Mouse (Mus musculus) ES-E14 (cell line): Measurements from ENCODE around the gene Tnfrsf1a.
"Not testable (repeated sequence)": the region's sequence is repeated elsewhere in the genome, so short reads cannot be mapped to it uniquely, and the experiment has no call there.

Source experiments
- CHD2 ChIP-seq: IDR thresholded peaks from 2 replicates; pipeline ENCODE4 v1.6.1; 2014; ENCODE audit warnings: mild to moderate bottlenecking, low read depth, low read length, inconsistent platforms
- HCFC1 ChIP-seq: IDR thresholded peaks from 2 replicates; pipeline ENCODE4 v1.6.1; 2012; ENCODE audit warnings: low read length, inconsistent platforms, borderline replicate concordance; ENCODE audit not compliant: insufficient read depth
- MAFK ChIP-seq: IDR thresholded peaks from 2 replicates; pipeline ENCODE4 v1.6.1; 2014; ENCODE audit warnings: mild to moderate bottlenecking, low read depth, low read length, inconsistent platforms; ENCODE audit not compliant: insufficient read depth
- ZC3H11A ChIP-seq: IDR thresholded peaks from 2 replicates; pipeline ENCODE4 v1.6.1; 2012; ENCODE audit warnings: low read depth, mild to moderate bottlenecking, inconsistent platforms, low read length, borderline replicate concordance
- ZNF384 ChIP-seq: IDR thresholded peaks from 2 replicates; pipeline ENCODE4 v1.6.1; 2012; ENCODE audit warnings: low read depth, low read length, inconsistent platforms

DNA sequence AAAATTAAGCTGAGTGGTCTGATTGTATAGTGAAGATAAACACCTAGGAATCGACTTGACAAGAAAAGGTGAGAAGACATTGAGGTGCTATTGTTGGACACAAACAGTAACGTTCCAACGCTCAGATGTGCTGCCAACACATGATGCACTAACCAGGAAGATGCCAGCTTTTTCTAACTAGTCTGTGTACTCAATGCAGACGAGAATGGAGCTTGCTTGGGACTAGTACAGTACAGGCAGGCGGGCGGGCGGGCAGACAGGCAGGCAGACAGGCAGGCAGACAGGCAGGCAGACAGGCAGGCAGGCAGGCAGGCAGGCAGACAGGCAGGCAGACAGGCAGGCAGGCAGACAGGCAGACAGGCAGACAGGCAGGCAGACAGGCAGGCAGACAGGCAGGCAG lies 44.8 kb upstream of the Tnfrsf1a start:
- TF ChIP-seq ZC3H11A, CHD2, HCFC1, MAFK, ZNF384: not testable (repeated sequence)
